In the genomic region with DNA sequence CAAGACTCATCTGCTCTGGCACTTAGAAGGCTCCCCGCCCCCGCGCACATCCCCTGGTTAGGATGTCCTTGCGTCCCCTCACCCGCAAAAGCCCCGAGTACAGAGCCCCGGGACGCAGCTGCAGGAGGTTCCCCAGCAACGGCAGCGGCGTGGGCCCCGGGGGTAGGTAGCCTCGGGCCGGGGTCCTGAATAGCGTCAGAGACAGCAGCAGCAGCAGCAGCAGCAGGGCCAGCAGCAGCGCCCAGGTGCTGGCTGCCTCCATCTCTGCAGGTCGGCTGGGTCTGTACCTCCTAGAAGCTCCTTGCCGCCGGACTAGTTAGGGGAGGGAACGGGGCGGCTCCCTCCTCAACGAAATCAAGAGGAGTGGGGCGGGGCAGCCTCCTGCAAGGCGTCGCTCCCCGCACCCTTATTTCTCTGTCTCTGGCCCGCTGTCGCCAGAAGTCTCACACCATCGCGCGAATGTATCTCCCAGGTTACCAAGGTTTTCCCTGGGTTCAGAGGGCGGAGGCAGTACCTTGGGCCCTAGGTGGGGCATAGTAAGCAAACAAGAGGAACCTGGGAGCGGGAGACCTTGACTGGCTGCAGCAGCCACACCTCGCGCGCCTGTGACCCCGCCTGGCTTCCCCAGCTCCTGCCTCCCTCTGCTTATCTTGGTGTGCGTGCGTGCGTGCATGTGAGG, we compare ENCODE assay signal across 8 mouse cellular contexts. TPM values are rescaled to one million over a fixed set of nuclear protein-coding genes. Genes with fewer than 3 reads are reported as not detected.
DNase-seq lines count a peak whose midpoint lies in the region; ATAC-seq and TF ChIP-seq lines count a peak whose summit lies in the region.

Gene Cyp2s1, minus strand, starts transcription at position 673 of the 679 bp plus-strand sequence.

- H3K27me3 ChIP-seq in intestine, postnatal 0 days (replicated peaks; ENCODE audit: control insufficient read depth, insufficient read depth, low read length) = no peaks in the 10 kb centered on the region
- H3K27me3 ChIP-seq in liver, postnatal 0 days (ENCODE audit: insufficient read depth, low read length) = peaks cover 20% of the 10 kb centered on the region
- peaks cover 38% of the 10 kb centered on the region for H3K27me3 ChIP-seq in neural tube, embryonic 13.5 days

- peak within 1 kb of the TSS; percentile 47 for H3K4me3 ChIP-seq in intestine, postnatal 0 days (ENCODE audit: low read depth, low read length)
- H3K4me3 ChIP-seq in liver, postnatal 0 days (ENCODE audit: low read depth, low read length) = peak within 1 kb of the TSS; percentile 39
- H3K4me3 ChIP-seq in neural tube, embryonic 13.5 days = peak within 1 kb of the TSS; percentile 49

- no peaks in the 10 kb centered on the region for H3K9me3 ChIP-seq in intestine, postnatal 0 days (ENCODE audit: control insufficient read depth)
- no peaks in the 10 kb centered on the region for H3K9me3 ChIP-seq in liver, postnatal 0 days (ENCODE audit: low read length)
- H3K9me3 ChIP-seq in neural tube, embryonic 13.5 days = no peaks in the 10 kb centered on the region

- 0 out of 2 replicates have a peak, but pooled peaks have one; percentile 14 for ATAC-seq in erythroid progenitor cell, adult 5-6 weeks (replicated peaks; ENCODE audit: low FRiP score, poor library complexity, severe bottlenecking)
- ATAC-seq in intestine, postnatal 0 days = peak; percentile 96
- ATAC-seq in liver, postnatal 0 days = peak; percentile 48
- peak; percentile 72 for ATAC-seq in neural tube, embryonic 13.5 days (ENCODE audit: low read depth)

- DNase-seq in spleen, postnatal 36 days (ENCODE audit: low spot score in 2 of 2) = peak; percentile 15 to 20
- no peak for DNase-seq in spleen, adult 12 weeks (ENCODE audit: low spot score)
- no peak for DNase-seq in liver, postnatal 0 days
- DNase-seq in urinary bladder, postnatal 25 days (ENCODE audit: low spot score) = peak; percentile 52
- DNase-seq in adrenal gland, adult 8-10 months = no peak

- no peak for TF ChIP-seq CTCF in intestine, postnatal 0 days (IDR thresholded peaks at IDR 0.05; ENCODE audit: low read depth)
- TF ChIP-seq CTCF in liver, postnatal 0 days (IDR thresholded peaks at IDR 0.05; ENCODE audit: low read depth) = no peak

- no peak for TF ChIP-seq EP300 in liver, postnatal 0 days (IDR thresholded peaks at IDR 0.05; ENCODE audit: low read depth)

- no peaks in the 10 kb centered on the region for H3K4me1 ChIP-seq in intestine, postnatal 0 days (replicated peaks; ENCODE audit: control insufficient read depth, insufficient read depth, low read length)
- H3K4me1 ChIP-seq in liver, postnatal 0 days (ENCODE audit: insufficient read depth) = peaks cover 5% of the 10 kb centered on the region
- peaks cover 14% of the 10 kb centered on the region for H3K4me1 ChIP-seq in neural tube, embryonic 13.5 days (replicated peaks)

- peak within 1 kb of the TSS; percentile 13; the same call in 1 of the 2 replicates for H3K9ac ChIP-seq in intestine, postnatal 0 days (ENCODE audit: low read depth, low read length)
- H3K9ac ChIP-seq in liver, postnatal 0 days (replicated peaks) = peak within 1 kb of the TSS; percentile 3; the same call in 1 of the 2 replicates
- peak within 1 kb of the TSS; percentile 77 for H3K9ac ChIP-seq in neural tube, embryonic 13.5 days

- H3K4me2 ChIP-seq in intestine, postnatal 0 days (replicated peaks; ENCODE audit: low read depth) = peak within 1 kb of the TSS; percentile 77
- peak within 1 kb of the TSS; percentile 67 for H3K4me2 ChIP-seq in liver, postnatal 0 days (ENCODE audit: low read depth, low read length)
- peak within 1 kb of the TSS; percentile 88 for H3K4me2 ChIP-seq in neural tube, embryonic 13.5 days

- no peaks in the 10 kb centered on the region for H3K36me3 ChIP-seq in intestine, postnatal 0 days (ENCODE audit: control insufficient read depth, insufficient read depth)
- H3K36me3 ChIP-seq in liver, postnatal 0 days (replicated peaks; ENCODE audit: insufficient read depth, low read length) = no peaks in the 10 kb centered on the region
- H3K36me3 ChIP-seq in neural tube, embryonic 13.5 days = no peaks in the 10 kb centered on the region

- WGBS in intestine, postnatal 0 days = under 1% methylated on average over 38 of the region's 40 CpGs
- WGBS in liver, postnatal 0 days (ENCODE audit: insufficient replicate concordance) = 2% methylated on average over 40 of the region's 40 CpGs
- WGBS in neural tube, embryonic 13.5 days = 1% methylated on average over 40 of the region's 40 CpGs

- H3K27ac ChIP-seq in intestine, postnatal 0 days (ENCODE audit: low read depth, low read length) = peak within 1 kb of the TSS; percentile 23
- H3K27ac ChIP-seq in liver, postnatal 0 days (ENCODE audit: low read depth) = no peak within 1 kb of the TSS
- H3K27ac ChIP-seq in neural tube, embryonic 13.5 days (replicated peaks) = no peak within 1 kb of the TSS

RNA-seq across cellular contexts. Expression of gene Cyp2s1, which starts in this region (rescaled TPM):
- total RNA-seq in erythroid progenitor cell, adult 5-6 weeks (2015; ENCODE audit: low replicate concordance) = not detected in 2 replicates
- not detected in 2 replicates for total RNA-seq in erythroid progenitor cell, adult 5-6 weeks (2017; ENCODE audit: low replicate concordance)
- polyA plus RNA-seq in intestine, postnatal 0 days (2015; fragmentation: Nextera tagmentation; extraction: Ambion mirVana) = 9.7 and 11.6 TPM in 2 replicates
- 0.65 and 0.92 TPM in 2 replicates for polyA plus RNA-seq in liver, postnatal 0 days (2015; fragmentation: Nextera tagmentation; extraction: Ambion mirVana)
- 2.2 and 3.0 TPM in 2 replicates for polyA plus RNA-seq in neural tube, embryonic 13.5 days (2015; fragmentation: Nextera tagmentation; extraction: Ambion mirVana)
- 1 to 10 TPM; 2.3 to 4.2 (median 3.2) TPM for total RNA-seq in adrenal gland, adult 8-10 months (2022)

Comparison
In these comparisons a context has a peak if more than half of its experiments do, and no peak if none do; other contexts are left out.
1. DNase-seq: peak in spleen, postnatal 36 days (2 of 2) and urinary bladder, postnatal 25 days (single experiment); none in spleen, adult 12 weeks (single experiment), liver, postnatal 0 days (single experiment) and adrenal gland, adult 8-10 months (single experiment).
2. Peak in ATAC-seq in erythroid progenitor cell, adult 5-6 weeks; RNA of the gene not detected or under 1 TPM.
3. Peak in ATAC-seq, H3K4me3 ChIP-seq, H3K9ac ChIP-seq and H3K4me2 ChIP-seq in liver, postnatal 0 days; RNA of the gene not detected or under 1 TPM.
4. ATAC-seq: peak in every context shown above with its lines; median percentile 96 in intestine, postnatal 0 days; 72 in neural tube, embryonic 13.5 days; 48 in liver, postnatal 0 days; 14 in erythroid progenitor cell, adult 5-6 weeks.
5. H3K9ac ChIP-seq: peak in every context shown above with its lines; median percentile 77 in neural tube, embryonic 13.5 days; 13 in intestine, postnatal 0 days; 3 in liver, postnatal 0 days.
6. Peak in every context shown above with its lines, with median percentiles within 50 percentile points of each other: H3K4me2 ChIP-seq and H3K4me3 ChIP-seq.